Mouse (Mus musculus) embryonic facial prominence, embryonic 15.5 days (tissue): ENCODE results near the gene Exoc3l. TPM values are rescaled to one million over a fixed set of nuclear protein-coding genes. Genes with fewer than 3 reads are reported as not detected.

Experiments used
- ATAC-seq: fragments of 200-750 bp; cut with Nextera tagmentation; 2 replicates; pipeline ENCODE4 v1.8.0; 2017; ENCODE audit warnings: low read depth, moderate TSS enrichment; ENCODE audit not compliant: insufficient number of reproducible peaks, low FRiP score, low TSS enrichment
- H3K27ac ChIP-seq: fragments of 300-500 bp; sonication (generic); replicated peaks from 2 replicates; pipeline ENCODE4 v1.5.1; 2015; ENCODE audit warnings: mild to moderate bottlenecking, inconsistent platforms
- H3K27me3 ChIP-seq: fragments of 300-500 bp; sonication (generic); 2 replicates; pipeline ENCODE4 v1.6.1; 2015; ENCODE audit warnings: inconsistent platforms
- H3K36me3 ChIP-seq: fragments of 300-500 bp; sonication (generic); 2 replicates; pipeline ENCODE4 v1.6.1; 2015; ENCODE audit warnings: mild to moderate bottlenecking, inconsistent platforms
- H3K4me1 ChIP-seq: fragments of 300-500 bp; sonication (generic); 2 replicates; pipeline ENCODE4 v1.6.1; 2015; ENCODE audit warnings: inconsistent platforms
- H3K4me2 ChIP-seq: fragments of 300-500 bp; sonication (generic); replicated peaks from 2 replicates; pipeline ENCODE4 v1.6.1; 2015; ENCODE audit warnings: mild to moderate bottlenecking, inconsistent platforms
- H3K4me3 ChIP-seq: fragments of 300-500 bp; sonication (generic); replicated peaks from 2 replicates; pipeline ENCODE4 v1.5.1; 2015; ENCODE audit warnings: mild to moderate bottlenecking, inconsistent platforms
- H3K9ac ChIP-seq: fragments of 300-500 bp; sonication (generic); 2 replicates; pipeline ENCODE4 v1.6.1; 2015; ENCODE audit warnings: inconsistent platforms
- H3K9me3 ChIP-seq: fragments of 300-500 bp; sonication (generic); replicated peaks from 2 replicates; pipeline ENCODE4 v1.6.1; 2016; ENCODE audit warnings: inconsistent platforms
- WGBS: fragments of 180-500 bp; shearing (Covaris S2); methylation state at CpG from one replicate; pipeline ENCODE4 v1.1.7; 2015; 5-methylcytosine and 5-hydroxymethylcytosine counted together
- polyA plus RNA-seq: library from polyadenylated mRNA; unstranded; fragments of >200 nt; fragmentation: Nextera tagmentation; extraction: Ambion mirVana; gene quantifications from 2 replicates; pipeline ENCODE4 v1.2.1, GENCODE M21; 2015

Exoc3l gene
- polyA plus RNA-seq: 10.2 and 11.0 TPM in 2 replicates

GRCm38 (mm10) chr8:105295895-105296573 is at the start of gene Exoc3l:
Gene Exoc3l, minus strand, starts transcription at chr8:105296101.
- Histone ChIP-seq H3K27me3 (no peaks in the 10 kb centered on the region), H3K36me3 (peaks cover 16% of the 10 kb centered on the region), H3K4me3 (peak within 1 kb of the TSS; percentile 99), H3K9ac (peak within 1 kb of the TSS; percentile 91; the same call in 1 of the 2 replicates), H3K27ac (peak within 1 kb of the TSS; percentile 79), H3K9me3 (no peaks in the 10 kb centered on the region), H3K4me2 (peak within 1 kb of the TSS; percentile 85), H3K4me1 (peaks cover 18% of the 10 kb centered on the region)
- no peak for ATAC-seq
- WGBS: 60% methylated on average over 11 of the region's 11 CpGs

GRCm38 (mm10) chr8:105345061-105345975 is 49.4 kb upstream of the Exoc3l start:
- ATAC-seq: no peak
- H3K27me3 ChIP-seq: no peaks in the 10 kb centered on the region
- no peaks in the 10 kb centered on the region for H3K36me3 ChIP-seq
- no peaks in the 10 kb centered on the region for H3K9me3 ChIP-seq
- peak overlapping the region; percentile 44; the same call in 1 of the 2 replicates for H3K27ac ChIP-seq
- H3K4me1 ChIP-seq: peaks cover 65% of the 10 kb centered on the region
- no peak overlapping the region for H3K9ac ChIP-seq
- WGBS: 39% methylated on average over 7 of the region's 7 CpGs
- no peak overlapping the region; the same call in 1 of the 2 replicates for H3K4me2 ChIP-seq
- no peak overlapping the region; the same call in 1 of the 2 replicates for H3K4me3 ChIP-seq

GRCm38 (mm10) chr8:105343791-105344574 is 48.1 kb upstream of the Exoc3l start:
- 71% methylated on average over 8 of the region's 8 CpGs for WGBS
- Histone ChIP-seq H3K36me3 (no peaks in the 10 kb centered on the region), H3K9me3 (no peaks in the 10 kb centered on the region), H3K4me2 (no peak overlapping the region), H3K4me3 (no peak overlapping the region), H3K4me1 (peaks cover 58% of the 10 kb centered on the region), H3K27me3 (no peaks in the 10 kb centered on the region), H3K27ac (no peak overlapping the region), H3K9ac (no peak overlapping the region)
- ATAC-seq: no peak

DNA sequence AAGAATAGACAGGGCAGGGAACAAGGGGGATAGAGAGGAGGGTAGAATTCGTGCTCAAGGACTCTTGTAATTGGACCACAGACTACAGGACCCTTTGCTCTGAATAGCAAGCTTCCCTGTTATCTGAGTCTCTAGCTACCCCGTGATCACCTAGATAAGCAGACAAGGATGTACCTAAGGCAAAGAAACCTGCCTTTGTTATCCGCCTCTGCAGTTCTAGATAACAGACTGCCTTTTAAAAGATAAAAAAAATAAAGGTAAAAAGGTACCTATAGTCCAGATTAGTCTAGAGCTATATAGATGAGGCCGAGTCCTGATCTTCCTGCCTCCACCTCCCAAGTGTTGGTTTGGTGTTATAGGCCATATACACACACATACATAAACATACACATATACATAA is 46.9 kb upstream of the Exoc3l start:
- no peaks in the 10 kb centered on the region for H3K36me3 ChIP-seq
- no peak for ATAC-seq
- H3K27ac ChIP-seq: no peak overlapping the region
- H3K9me3 ChIP-seq: no peaks in the 10 kb centered on the region
- peaks cover 56% of the 10 kb centered on the region for H3K4me1 ChIP-seq
- H3K4me3 ChIP-seq: no peak overlapping the region
- no peak overlapping the region for H3K4me2 ChIP-seq
- WGBS: 71% methylated on average over 4 of the region's 4 CpGs
- no peak overlapping the region for H3K9ac ChIP-seq
- no peaks in the 10 kb centered on the region for H3K27me3 ChIP-seq

DNA sequence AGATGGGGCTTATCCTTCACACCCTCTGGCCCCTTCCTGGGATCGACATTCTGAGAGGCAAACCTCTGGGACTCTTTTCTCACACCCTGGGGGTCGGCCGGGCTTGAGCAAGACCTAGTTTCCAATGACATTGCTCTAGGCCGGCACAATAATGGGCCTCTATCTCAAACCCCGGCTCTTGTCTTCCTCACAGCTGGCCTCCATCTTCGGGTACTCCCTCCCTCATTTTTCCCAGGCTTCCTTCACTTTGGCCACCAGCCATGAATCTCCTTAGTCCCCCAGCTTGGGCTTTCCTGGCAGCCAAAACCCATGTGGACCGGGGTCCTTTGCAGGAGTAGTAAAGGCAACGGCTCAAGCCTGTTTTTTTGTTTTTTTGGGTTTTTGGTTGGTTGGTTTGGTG is 45.5 kb upstream of the Exoc3l start:
- no peak for ATAC-seq
- H3K27me3 ChIP-seq: no peaks in the 10 kb centered on the region
- H3K4me1 ChIP-seq: peaks cover 45% of the 10 kb centered on the region
- 35% methylated on average over 8 of the region's 8 CpGs for WGBS
- peaks cover 8% of the 10 kb centered on the region for H3K36me3 ChIP-seq
- H3K9me3 ChIP-seq: no peaks in the 10 kb centered on the region
- no peak overlapping the region for H3K4me2 ChIP-seq
- no peak overlapping the region for H3K27ac ChIP-seq
- no peak overlapping the region for H3K9ac ChIP-seq
- H3K4me3 ChIP-seq: no peak overlapping the region

DNA sequence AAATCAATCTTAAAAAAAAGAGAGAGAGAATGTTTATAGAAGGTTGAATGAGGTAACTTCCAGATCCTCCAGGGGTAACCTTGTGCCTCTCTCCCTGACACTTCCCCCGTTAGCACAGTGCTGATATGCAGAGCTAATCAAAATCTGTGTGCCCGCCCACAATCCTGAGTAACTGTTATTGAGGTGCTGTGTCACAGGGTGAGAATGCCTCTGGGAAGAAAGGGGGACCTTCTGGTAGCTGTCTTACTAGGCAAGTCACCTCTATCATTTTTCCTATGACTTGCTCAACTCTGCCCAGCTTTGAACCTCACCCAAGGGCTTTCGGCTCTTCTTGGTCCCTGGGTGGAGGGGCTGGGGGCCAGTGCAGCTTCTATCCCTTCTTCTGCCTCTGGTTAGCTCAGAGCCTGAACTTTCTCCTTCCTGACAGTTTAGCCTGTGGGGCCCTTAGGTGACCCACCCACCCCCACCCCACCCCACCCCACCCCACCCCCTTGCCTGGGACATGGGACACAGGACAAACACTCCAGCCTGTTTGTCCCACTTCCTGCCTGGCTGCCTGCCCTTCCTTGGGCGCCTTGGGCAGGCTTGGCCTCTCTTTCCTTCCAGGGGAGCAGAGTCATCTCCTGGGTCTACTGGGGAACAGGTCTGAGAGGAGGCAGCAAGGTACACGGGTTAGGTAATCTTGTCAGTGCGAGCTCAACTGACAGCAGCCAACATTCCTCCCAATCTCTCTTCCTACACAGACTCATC is 44.2 kb upstream of the Exoc3l start:
- Histone ChIP-seq H3K4me2 (no peak overlapping the region), H3K9me3 (no peaks in the 10 kb centered on the region), H3K9ac (no peak overlapping the region), H3K27me3 (no peaks in the 10 kb centered on the region), H3K36me3 (peaks cover 19% of the 10 kb centered on the region), H3K27ac (no peak overlapping the region), H3K4me3 (no peak overlapping the region), H3K4me1 (peaks cover 31% of the 10 kb centered on the region)
- ATAC-seq: no peak
- 76% methylated on average over 6 of the region's 6 CpGs for WGBS

DNA sequence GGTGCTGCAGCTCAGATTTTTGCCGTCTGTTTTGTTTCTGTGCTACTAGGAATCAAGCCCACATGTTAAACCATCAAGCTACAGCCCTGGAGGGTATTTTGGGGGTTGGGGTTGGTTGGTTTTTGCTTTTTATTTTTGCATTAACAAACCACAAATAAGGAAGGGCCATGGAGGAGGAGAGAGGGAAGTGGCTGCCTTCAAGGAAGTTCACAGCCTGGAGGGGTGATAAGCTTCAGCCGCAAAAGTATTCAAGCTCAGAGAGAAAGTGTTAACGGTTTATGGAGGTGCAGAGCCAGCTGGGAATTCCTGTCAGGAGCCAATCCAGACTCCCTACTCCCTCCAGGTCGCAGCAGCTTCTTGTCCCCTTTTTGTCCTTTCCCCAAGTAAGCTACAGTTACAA is 43.1 kb upstream of the Exoc3l start:
- Histone ChIP-seq H3K27ac (0 out of 2 replicates have a peak overlapping the region, but pooled peaks have one; percentile 28), H3K27me3 (no peaks in the 10 kb centered on the region), H3K9me3 (no peaks in the 10 kb centered on the region), H3K36me3 (peaks cover 27% of the 10 kb centered on the region), H3K9ac (no peak overlapping the region), H3K4me1 (peaks cover 23% of the 10 kb centered on the region), H3K4me3 (no peak overlapping the region), H3K4me2 (no peak overlapping the region)
- 20% methylated on average over 4 of the region's 4 CpGs for WGBS
- no peak for ATAC-seq

DNA sequence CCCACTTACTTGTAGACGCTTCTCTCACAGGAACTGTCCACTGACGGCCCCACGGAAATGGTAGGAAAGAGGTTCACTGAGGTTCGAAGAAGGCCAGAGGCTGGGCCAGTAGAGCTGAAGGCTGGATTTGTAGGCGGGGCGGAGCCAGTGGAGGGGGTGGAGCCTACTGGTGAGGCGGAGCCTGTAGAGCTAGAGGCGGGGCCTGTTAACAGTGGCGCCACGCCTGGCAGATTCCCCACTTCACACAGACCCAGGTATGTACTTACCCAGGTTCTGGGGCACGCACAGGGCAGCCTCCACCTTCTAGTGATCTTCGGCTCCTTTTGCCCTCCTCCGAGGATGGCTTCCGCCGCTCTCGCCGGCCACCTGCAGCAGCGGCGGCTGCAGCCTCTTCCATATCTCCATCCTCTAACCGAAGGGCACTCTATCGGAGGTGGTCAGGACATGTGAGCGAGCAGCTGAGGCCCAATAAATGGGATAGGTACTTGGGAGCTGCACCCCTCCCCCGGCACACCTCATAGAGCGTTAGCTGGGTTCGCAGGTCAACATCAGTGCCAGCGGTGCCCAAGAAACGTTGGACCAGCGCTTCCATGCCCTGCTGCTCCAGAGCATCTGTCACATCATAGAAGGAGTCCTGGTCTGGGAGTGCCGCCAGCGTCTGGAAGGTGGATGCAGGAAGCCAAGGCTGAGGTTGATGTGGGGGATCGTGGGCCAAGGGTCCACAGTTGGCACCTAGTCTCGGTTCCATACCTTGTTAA is 40.7 kb upstream of the Exoc3l start:
- Histone ChIP-seq H3K36me3 (peaks cover 50% of the 10 kb centered on the region), H3K27ac (no peak overlapping the region), H3K9me3 (no peaks in the 10 kb centered on the region), H3K27me3 (no peaks in the 10 kb centered on the region), H3K4me3 (no peak overlapping the region), H3K4me2 (no peak overlapping the region), H3K9ac (no peak overlapping the region), H3K4me1 (peaks cover 19% of the 10 kb centered on the region)
- no peak for ATAC-seq
- WGBS: 65% methylated on average over 32 of the region's 32 CpGs

DNA sequence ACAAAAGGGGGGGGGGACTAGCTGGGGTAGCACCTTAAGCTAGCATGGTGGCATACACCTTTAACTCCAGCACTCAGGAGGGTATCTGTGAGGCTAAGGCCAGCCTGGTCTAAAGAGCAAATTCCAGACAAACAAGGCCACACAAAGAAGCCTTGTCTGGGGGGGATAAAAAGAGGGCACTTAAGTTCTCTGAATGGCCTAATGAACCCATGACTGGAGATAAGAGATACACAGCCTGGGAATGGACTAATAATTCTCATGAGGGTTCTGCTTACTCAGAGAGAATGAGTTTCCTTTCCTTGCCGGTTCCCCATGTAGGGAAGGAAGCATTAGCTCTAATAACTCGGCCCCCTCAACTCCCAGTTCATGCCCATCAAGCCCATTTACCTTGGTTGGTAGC is 36.6 kb upstream of the Exoc3l start:
- H3K4me1 ChIP-seq: peaks cover under 1% of the 10 kb centered on the region
- H3K4me3 ChIP-seq: no peak overlapping the region
- no peaks in the 10 kb centered on the region for H3K27me3 ChIP-seq
- H3K4me2 ChIP-seq: no peak overlapping the region
- no peaks in the 10 kb centered on the region for H3K9me3 ChIP-seq
- no peak overlapping the region for H3K9ac ChIP-seq
- no peak overlapping the region for H3K27ac ChIP-seq
- WGBS: 62% methylated on average over 2 of the region's 2 CpGs
- peaks cover 87% of the 10 kb centered on the region for H3K36me3 ChIP-seq
- no peak for ATAC-seq

- Histone ChIP-seq H3K9ac (no peak overlapping the region), H3K9me3 (no peaks in the 10 kb centered on the region), H3K36me3 (peaks cover 85% of the 10 kb centered on the region), H3K4me1 (peaks cover 7% of the 10 kb centered on the region), H3K4me2 (no peak overlapping the region), H3K27me3 (no peaks in the 10 kb centered on the region), H3K27ac (no peak overlapping the region), H3K4me3 (no peak overlapping the region)
- WGBS: 93% methylated on average over 9 of the region's 9 CpGs
- no peak for ATAC-seq
Measured at GRCm38 (mm10) chr8:105331931-105332330, 36.0 kb upstream of the Exoc3l start.
